Mouse (Mus musculus): ENCODE measurements around the gene Kif3c. TPM values are rescaled to one million over a fixed set of nuclear protein-coding genes. Genes with fewer than 3 reads are reported as not detected.

The Kif3c gene
- polyA plus RNA-seq (2016; fragmentation: Nextera tagmentation; extraction: Ambion mirVana), result 8.6 and 10.7 TPM in 2 replicates

DNA sequence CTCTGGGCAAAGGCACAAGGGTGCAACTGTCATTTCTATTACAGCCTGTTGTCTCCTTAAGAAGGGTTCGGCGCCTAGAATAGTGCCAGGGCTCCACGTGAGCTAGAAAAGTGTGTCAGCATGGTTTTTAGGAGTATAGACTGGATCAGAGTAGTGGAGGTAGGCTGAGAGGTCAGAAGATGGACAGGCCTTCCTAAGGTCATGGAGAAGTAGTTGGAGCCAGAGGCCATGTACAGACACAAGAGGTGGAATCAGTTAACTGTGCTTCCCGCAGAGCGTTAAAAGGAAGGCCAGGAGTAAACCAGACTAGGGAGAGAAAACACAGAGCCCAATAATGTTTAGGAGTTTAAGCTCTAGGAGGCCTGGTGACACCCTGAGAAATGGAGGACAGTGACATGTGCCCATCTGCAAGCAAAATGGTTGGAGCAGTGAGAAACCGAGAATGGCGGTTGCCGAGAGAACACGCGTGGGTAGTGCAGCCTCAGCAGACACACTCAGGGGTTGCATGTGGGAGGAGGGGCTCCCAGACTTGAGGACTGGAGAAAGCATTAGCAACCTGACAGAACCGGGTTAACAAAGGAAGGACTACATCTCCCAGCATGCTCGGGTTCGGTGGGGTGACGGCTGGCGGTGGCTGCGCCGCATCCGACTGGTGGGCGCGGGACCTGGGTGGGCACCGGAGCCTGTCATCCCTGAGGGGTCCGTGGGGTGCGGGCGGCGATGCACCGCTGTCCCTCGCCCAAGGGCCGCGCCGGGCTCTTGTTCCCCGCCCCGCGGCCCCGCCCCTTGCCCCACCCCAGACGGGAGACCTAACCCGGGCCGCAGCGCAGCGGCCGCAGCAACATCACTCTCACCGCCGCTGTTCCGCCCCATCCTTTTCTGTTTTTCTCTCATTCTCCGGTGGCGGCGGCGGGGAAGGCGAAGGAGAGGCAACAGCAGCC is at the start of gene Kif3c:
Kif3c (plus strand) TSS at position 625 of the 941 bp plus-strand sequence.
- WGBS, result 6% methylated on average over 47 of the region's 48 CpGs
- Histone ChIP-seq H3K4me3 (peak within 1 kb of the TSS; percentile 88), H3K9me3 (replicated peaks) (no peaks in the 10 kb centered on the region), H3K4me2 (peak within 1 kb of the TSS; percentile 95), H3K27ac (ENCODE audit: poor library complexity, severe bottlenecking) (peak within 1 kb of the TSS; percentile 30), H3K9ac (peak within 1 kb of the TSS; percentile 81), H3K36me3 (peaks cover 10% of the 10 kb centered on the region), H3K27me3 (replicated peaks) (no peaks in the 10 kb centered on the region), H3K4me1 (replicated peaks) (peaks cover 15% of the 10 kb centered on the region)
- ATAC-seq (ENCODE audit: insufficient number of reproducible peaks, low FRiP score), result peak; percentile 86

- no peak for ATAC-seq (ENCODE audit: insufficient number of reproducible peaks, low FRiP score)
- no peaks in the 10 kb centered on the region for H3K27me3 ChIP-seq (replicated peaks)
- no peaks in the 10 kb centered on the region for H3K36me3 ChIP-seq
- H3K4me2 ChIP-seq, result no peak overlapping the region
- no peaks in the 10 kb centered on the region for H3K9me3 ChIP-seq (replicated peaks)
- H3K9ac ChIP-seq, result no peak overlapping the region
- no peak overlapping the region for H3K4me3 ChIP-seq
- no peaks in the 10 kb centered on the region for H3K4me1 ChIP-seq (replicated peaks)
- 35% methylated on average over 2 of the region's 2 CpGs for WGBS
- H3K27ac ChIP-seq (ENCODE audit: poor library complexity, severe bottlenecking), result no peak overlapping the region
Measured at GRCm38 (mm10) chr12:3316083-3316482, 48.8 kb upstream of the Kif3c start.

GRCm38 (mm10) chr12:3316937-3317336 is 48.0 kb upstream of the Kif3c start:
- ATAC-seq (ENCODE audit: insufficient number of reproducible peaks, low FRiP score), result no peak
- Histone ChIP-seq H3K27ac (ENCODE audit: poor library complexity, severe bottlenecking) (no peak overlapping the region), H3K4me3 (no peak overlapping the region), H3K4me1 (replicated peaks) (no peaks in the 10 kb centered on the region), H3K9me3 (replicated peaks) (no peaks in the 10 kb centered on the region), H3K27me3 (replicated peaks) (no peaks in the 10 kb centered on the region), H3K4me2 (no peak overlapping the region), H3K36me3 (no peaks in the 10 kb centered on the region), H3K9ac (no peak overlapping the region)
- WGBS, result 48% methylated on average over 3 of the region's 3 CpGs

DNA sequence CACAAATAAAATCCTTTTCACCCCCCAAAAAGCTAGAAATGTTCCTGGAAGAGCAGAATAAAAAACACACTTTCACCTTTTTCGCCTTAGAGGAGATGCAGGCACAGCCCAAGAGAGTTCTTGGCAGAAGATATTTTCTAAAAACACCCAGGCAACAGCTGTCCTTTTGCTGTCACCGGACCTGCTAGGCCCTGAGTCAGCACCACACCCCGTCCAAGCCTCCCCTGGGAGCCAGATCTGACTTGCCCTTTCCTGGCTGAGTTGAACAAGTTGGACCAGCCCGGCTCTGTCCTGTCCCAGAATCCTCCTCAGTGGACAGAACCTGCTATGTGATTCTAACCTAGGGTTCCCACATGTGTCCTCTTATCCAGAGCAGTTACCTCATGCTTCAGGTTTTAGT is 45.6 kb upstream of the Kif3c start:
- H3K27ac ChIP-seq (ENCODE audit: poor library complexity, severe bottlenecking), result no peak overlapping the region
- no peak overlapping the region for H3K4me3 ChIP-seq
- H3K9ac ChIP-seq, result no peak overlapping the region
- ATAC-seq (ENCODE audit: insufficient number of reproducible peaks, low FRiP score), result no peak
- no peak overlapping the region for H3K4me2 ChIP-seq
- H3K36me3 ChIP-seq, result no peaks in the 10 kb centered on the region
- WGBS, result 64% methylated on average over 4 of the region's 4 CpGs
- no peaks in the 10 kb centered on the region for H3K9me3 ChIP-seq (replicated peaks)
- H3K4me1 ChIP-seq (replicated peaks), result no peaks in the 10 kb centered on the region
- no peaks in the 10 kb centered on the region for H3K27me3 ChIP-seq (replicated peaks)

- no peaks in the 10 kb centered on the region for H3K36me3 ChIP-seq
- no peak for ATAC-seq (ENCODE audit: insufficient number of reproducible peaks, low FRiP score)
- H3K4me1 ChIP-seq (replicated peaks), result no peaks in the 10 kb centered on the region
- WGBS, result 57% methylated on average over 6 of the region's 6 CpGs
- no peak overlapping the region for H3K27ac ChIP-seq (ENCODE audit: poor library complexity, severe bottlenecking)
- H3K4me3 ChIP-seq, result no peak overlapping the region
- no peaks in the 10 kb centered on the region for H3K9me3 ChIP-seq (replicated peaks)
- no peak overlapping the region for H3K4me2 ChIP-seq
- H3K9ac ChIP-seq, result no peak overlapping the region
- no peaks in the 10 kb centered on the region for H3K27me3 ChIP-seq (replicated peaks)
Measured at GRCm38 (mm10) chr12:3323241-3323640, 41.7 kb upstream of the Kif3c start.

DNA sequence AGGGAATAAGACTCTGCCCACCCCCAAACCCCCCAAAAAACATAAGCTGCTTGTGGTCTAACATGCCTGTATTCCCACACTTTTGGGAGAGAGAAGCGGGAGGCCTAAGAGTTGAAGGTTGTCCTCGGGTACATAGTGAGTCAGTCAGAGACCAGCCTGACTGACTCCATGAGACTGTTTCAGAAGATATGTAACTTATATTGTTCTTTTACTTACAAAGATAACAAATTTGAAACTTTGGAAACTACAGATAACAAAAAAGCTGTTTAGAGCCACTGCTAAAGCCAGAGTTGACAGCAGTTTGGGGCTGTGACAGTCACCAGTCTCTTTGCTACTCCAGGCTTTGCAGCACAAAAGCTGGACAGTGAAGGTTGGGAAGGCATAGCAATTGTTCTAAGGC is 39.7 kb upstream of the Kif3c start:
- no peak for ATAC-seq (ENCODE audit: insufficient number of reproducible peaks, low FRiP score)
- Histone ChIP-seq H3K36me3 (no peaks in the 10 kb centered on the region), H3K4me3 (no peak overlapping the region), H3K4me2 (no peak overlapping the region), H3K27ac (ENCODE audit: poor library complexity, severe bottlenecking) (no peak overlapping the region), H3K4me1 (replicated peaks) (no peaks in the 10 kb centered on the region), H3K9ac (no peak overlapping the region), H3K27me3 (replicated peaks) (no peaks in the 10 kb centered on the region), H3K9me3 (replicated peaks) (peaks cover under 1% of the 10 kb centered on the region; the same call in 1 of the 2 replicates)
- 76% methylated on average over 2 of the region's 2 CpGs for WGBS

DNA sequence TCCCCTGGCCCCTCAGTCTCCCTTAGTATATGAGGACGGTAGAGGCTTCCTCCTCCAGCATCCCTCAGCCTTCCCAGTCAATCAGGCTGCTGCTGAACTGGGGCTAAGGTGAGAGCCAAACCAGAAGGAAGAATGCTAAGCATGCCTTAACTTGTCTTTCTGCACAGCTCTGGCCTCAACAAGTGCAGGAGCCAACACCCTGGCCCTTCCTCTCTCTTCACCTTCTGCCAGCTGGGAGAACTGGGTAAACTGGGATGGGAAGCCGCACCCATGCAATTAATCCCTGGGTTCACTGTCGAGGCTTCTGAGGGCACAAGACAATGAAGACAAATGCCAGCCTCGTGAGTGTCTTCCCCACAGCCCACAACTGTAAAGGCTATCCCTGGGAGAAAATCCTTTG is 35.3 kb upstream of the Kif3c start:
- ATAC-seq (ENCODE audit: insufficient number of reproducible peaks, low FRiP score), result no peak
- Histone ChIP-seq H3K36me3 (no peaks in the 10 kb centered on the region), H3K9ac (no peak overlapping the region), H3K27ac (ENCODE audit: poor library complexity, severe bottlenecking) (no peak overlapping the region), H3K9me3 (replicated peaks) (peaks cover 5% of the 10 kb centered on the region; the same call in 1 of the 2 replicates), H3K4me3 (no peak overlapping the region), H3K27me3 (replicated peaks) (no peaks in the 10 kb centered on the region), H3K4me2 (no peak overlapping the region), H3K4me1 (replicated peaks) (no peaks in the 10 kb centered on the region)
- WGBS, result 74% methylated on average over 4 of the region's 4 CpGs

GRCm38 (mm10) chr12:3338931-3339330 is 26.0 kb upstream of the Kif3c start:
- 82% methylated on average over 1 of the region's 1 CpGs for WGBS
- Histone ChIP-seq H3K9ac (no peak overlapping the region), H3K27me3 (replicated peaks) (no peaks in the 10 kb centered on the region), H3K27ac (ENCODE audit: poor library complexity, severe bottlenecking) (no peak overlapping the region), H3K4me3 (no peak overlapping the region), H3K4me2 (no peak overlapping the region), H3K4me1 (replicated peaks) (no peaks in the 10 kb centered on the region), H3K36me3 (no peaks in the 10 kb centered on the region), H3K9me3 (replicated peaks) (peaks cover 3% of the 10 kb centered on the region; the same call in 1 of the 2 replicates)
- ATAC-seq (ENCODE audit: insufficient number of reproducible peaks, low FRiP score), result no peak

DNA sequence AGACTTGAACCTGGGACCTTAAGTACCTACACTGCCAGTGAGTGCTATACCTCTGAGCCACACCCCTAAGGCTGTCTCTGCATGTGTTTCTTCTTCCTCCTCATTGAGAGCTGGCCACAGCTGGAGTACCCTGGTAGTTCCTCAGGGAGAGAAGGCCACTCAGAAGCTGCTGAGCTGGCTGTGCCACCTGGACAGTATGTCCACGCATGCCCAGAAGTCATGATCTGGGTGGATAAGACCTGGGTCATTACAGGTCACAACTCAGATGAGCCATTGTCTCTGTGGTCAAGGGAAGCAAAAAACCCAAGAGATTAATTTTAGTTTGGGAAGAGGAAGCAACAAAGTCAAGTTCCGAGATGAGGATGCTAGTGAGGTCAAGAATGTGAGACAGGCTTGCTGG is 20.8 kb upstream of the Kif3c start:
- Histone ChIP-seq H3K4me2 (no peak overlapping the region), H3K27me3 (replicated peaks) (no peaks in the 10 kb centered on the region), H3K4me1 (replicated peaks) (no peaks in the 10 kb centered on the region), H3K9ac (no peak overlapping the region), H3K9me3 (replicated peaks) (no peaks in the 10 kb centered on the region), H3K36me3 (no peaks in the 10 kb centered on the region), H3K4me3 (no peak overlapping the region), H3K27ac (ENCODE audit: poor library complexity, severe bottlenecking) (no peak overlapping the region)
- WGBS, result 82% methylated on average over 2 of the region's 2 CpGs
- no peak for ATAC-seq (ENCODE audit: insufficient number of reproducible peaks, low FRiP score)

- Histone ChIP-seq H3K9me3 (replicated peaks) (no peaks in the 10 kb centered on the region), H3K9ac (no peak overlapping the region), H3K4me2 (no peak overlapping the region), H3K27ac (ENCODE audit: poor library complexity, severe bottlenecking) (no peak overlapping the region), H3K27me3 (replicated peaks) (no peaks in the 10 kb centered on the region), H3K4me3 (no peak overlapping the region), H3K36me3 (no peaks in the 10 kb centered on the region), H3K4me1 (replicated peaks) (no peaks in the 10 kb centered on the region)
- WGBS, result 76% methylated on average over 5 of the region's 5 CpGs
- ATAC-seq (ENCODE audit: insufficient number of reproducible peaks, low FRiP score), result no peak
Measured at GRCm38 (mm10) chr12:3345038-3345437, 19.9 kb upstream of the Kif3c start.

DNA sequence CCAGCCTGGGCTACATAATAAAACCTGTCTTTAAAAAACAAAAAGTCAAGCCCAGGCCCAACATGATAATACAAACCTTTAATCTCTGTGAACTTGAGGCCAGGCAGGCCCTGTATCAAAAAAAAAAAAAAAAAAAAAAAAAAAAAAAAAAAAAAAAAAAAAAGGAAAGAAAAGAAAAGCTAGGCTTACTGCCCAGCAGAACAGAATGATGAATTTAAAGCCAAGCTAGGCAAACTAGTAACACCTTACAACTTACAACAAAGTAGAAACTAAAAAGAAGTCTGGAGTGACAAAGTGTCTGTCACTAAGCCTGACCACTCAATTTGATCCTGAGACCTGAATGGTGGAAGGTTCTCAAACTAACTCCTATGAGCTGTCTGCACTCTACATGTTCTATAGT is 17.2 kb upstream of the Kif3c start:
- H3K36me3 ChIP-seq, result no peaks in the 10 kb centered on the region
- H3K27ac ChIP-seq (ENCODE audit: poor library complexity, severe bottlenecking), result no peak overlapping the region
- no peak overlapping the region for H3K4me2 ChIP-seq
- no peaks in the 10 kb centered on the region for H3K27me3 ChIP-seq (replicated peaks)
- H3K4me3 ChIP-seq, result no peak overlapping the region
- H3K9ac ChIP-seq, result no peak overlapping the region
- no peaks in the 10 kb centered on the region for H3K9me3 ChIP-seq (replicated peaks)
- ATAC-seq (ENCODE audit: insufficient number of reproducible peaks, low FRiP score), result no peak
- H3K4me1 ChIP-seq (replicated peaks), result no peaks in the 10 kb centered on the region

Data from heart, embryonic 12.5 days (tissue).